Mouse (Mus musculus): ENCODE results near the gene Hist1h3i.

- TF ChIP-seq CTCF (IDR thresholded peaks at IDR 0.05; ENCODE audit: borderline replicate concordance, insufficient read depth, low read depth, low read length) (no peak), POLR2A (IDR thresholded peaks at IDR 0.05; ENCODE audit: borderline replicate concordance, insufficient read depth, low read length) (no peak)
Measured at GRCm38 (mm10) chr13:21790601-21791283, 7.6 kb upstream of the Hist1h3i start.

Data from cerebellum, adult 2 months (tissue).